Mouse (Mus musculus): ENCODE data around the gene Kel.

DNA sequence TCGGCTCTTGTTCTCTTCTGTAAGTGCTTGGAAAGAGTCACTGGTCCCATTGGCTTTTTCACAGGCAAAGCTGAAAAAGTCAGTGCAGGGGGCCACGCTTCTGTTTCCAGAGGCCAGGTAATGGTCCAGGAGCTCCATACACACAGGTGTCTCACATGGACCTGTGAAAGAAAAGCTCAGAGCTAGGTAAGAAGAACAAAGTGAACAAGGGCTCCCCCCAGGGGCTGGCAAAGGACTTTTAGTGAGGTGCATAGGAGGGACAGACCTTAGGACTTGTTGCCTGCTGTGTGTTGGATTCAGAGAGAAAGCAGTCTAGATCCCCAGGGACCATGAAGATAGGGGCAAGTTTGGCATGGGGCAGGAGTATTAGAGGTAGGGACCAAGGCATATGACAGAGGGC, 1.2 kb downstream of the Kel start:
- TF ChIP-seq CTCF (IDR thresholded peaks at IDR 0.05; ENCODE audit: insufficient read depth, low read depth, low read length) (no peak), POLR2A (IDR thresholded peaks at IDR 0.05; ENCODE audit: insufficient read depth, low read depth, low read length) (no peak)
